Mouse (Mus musculus) heart, postnatal 0 days (tissue): ENCODE measurements at regions not wholly inside any gene's neighbourhood (a gene's known extent, or its start where the extent isn't known, plus 50 kb on each side); places are given as distances from the start of the nearest gene placed in this dataset.

ENCODE experiments used
- CTCF ChIP-seq: IDR thresholded peaks from 2 replicates; pipeline ENCODE4 v1.5.1; 2016; ENCODE audit warnings: antibody characterized with exemption, control low read depth, low read depth
- EP300 ChIP-seq: IDR thresholded peaks from 2 replicates; pipeline ENCODE4 v1.6.1; 2016; ENCODE audit warnings: antibody characterized with exemption, low read depth

- TF ChIP-seq EP300 (no peak), CTCF (no peak)
Observed at GRCm38 (mm10) chr6:37670701-37671100, 140.7 kb downstream of the Akr1d1 start.
